Mouse (Mus musculus) bone marrow macrophage, adult 2 months (primary cell): ENCODE data around the gene Pdzd2.

Experiments
- CTCF ChIP-seq: IDR thresholded peaks from 2 replicates; pipeline ENCODE4 v1.5.1; 2012; ENCODE audit warnings: low read depth, mild to moderate bottlenecking, low read length, moderate library complexity
- POLR2A ChIP-seq: IDR thresholded peaks from 2 replicates; pipeline ENCODE4 v1.6.1; 2012; ENCODE audit warnings: mild to moderate bottlenecking, low read depth, low read length, borderline replicate concordance

GRCm38 (mm10) chr15:12539618-12540302 is 200.0 kb downstream of the Pdzd2 start:
- no peak for TF ChIP-seq CTCF
- TF ChIP-seq POLR2A: no peak
